Mouse (Mus musculus): ENCODE data around the gene Cdk2ap2.

- no peak for TF ChIP-seq GATA1 (IDR thresholded peaks at IDR 0.05; ENCODE audit: borderline replicate concordance, low read length)
- no peak for TF ChIP-seq CTCF (IDR thresholded peaks at IDR 0.05; ENCODE audit: low read depth, low read length)
These were observed 39.0 kb upstream of the Cdk2ap2 start for GRCm38 (mm10) chr19:4057962-4058361.
